Mouse (Mus musculus): ENCODE data around the gene Nfe2.

The Nfe2 gene

DNA sequence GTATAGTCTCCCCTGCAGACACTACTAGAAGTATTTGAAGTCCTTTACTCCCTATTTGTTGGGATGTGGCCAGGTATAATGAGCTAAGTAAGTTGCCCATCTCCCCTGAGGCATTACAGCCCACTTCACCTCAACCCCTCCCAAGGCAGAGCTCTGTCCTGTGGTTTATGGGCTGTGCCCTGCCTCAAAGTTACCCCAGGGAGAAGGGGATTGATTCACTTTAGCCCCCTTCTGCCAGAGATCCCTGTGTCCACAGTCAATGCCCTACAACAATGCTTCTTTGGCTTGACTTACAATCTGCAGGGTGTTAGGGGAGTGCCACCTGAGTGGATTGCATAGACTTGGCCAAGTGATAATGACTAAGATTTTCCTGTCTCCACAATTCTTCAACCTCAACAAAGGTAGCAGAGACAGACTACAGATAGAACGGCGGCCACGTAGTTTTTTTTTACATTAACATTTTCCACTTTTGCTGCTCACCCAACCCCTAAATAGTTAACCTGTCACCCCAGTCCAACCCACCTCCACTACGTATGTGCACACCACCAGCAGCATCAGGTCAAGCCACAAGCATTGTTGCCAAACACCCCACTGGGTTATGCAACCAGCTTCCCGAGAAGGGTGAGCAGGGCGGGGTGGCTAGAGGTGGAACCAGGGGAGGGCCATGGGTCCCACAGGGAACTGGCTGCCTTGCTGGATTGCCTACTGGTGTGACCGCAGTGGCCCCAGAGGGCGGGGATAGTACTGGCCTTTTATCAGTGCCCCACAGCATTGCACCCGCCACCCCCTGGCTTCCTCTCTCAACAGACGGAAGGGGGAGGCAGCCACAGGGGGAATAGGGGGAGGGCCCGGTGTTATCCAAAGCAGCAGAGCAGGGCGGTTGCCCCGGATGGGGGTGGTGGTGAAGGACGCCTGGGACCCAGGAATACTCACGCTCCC, at the start of gene Nfe2:
Nfe2 (minus strand) TSS at position 614 of the 939 bp plus-strand sequence.
- CTCF ChIA-PET, result no interaction called here

GRCm38 (mm10) chr15:103307125-103307524, 48.9 kb upstream of the Nfe2 start:
- CTCF ChIA-PET, result interaction anchor here (0.6 to 0.9 kb wide), 2 partner anchors 15 to 56 kb away, joined by 3 read pairs; no protein-coding TSS in a partner anchor

DNA sequence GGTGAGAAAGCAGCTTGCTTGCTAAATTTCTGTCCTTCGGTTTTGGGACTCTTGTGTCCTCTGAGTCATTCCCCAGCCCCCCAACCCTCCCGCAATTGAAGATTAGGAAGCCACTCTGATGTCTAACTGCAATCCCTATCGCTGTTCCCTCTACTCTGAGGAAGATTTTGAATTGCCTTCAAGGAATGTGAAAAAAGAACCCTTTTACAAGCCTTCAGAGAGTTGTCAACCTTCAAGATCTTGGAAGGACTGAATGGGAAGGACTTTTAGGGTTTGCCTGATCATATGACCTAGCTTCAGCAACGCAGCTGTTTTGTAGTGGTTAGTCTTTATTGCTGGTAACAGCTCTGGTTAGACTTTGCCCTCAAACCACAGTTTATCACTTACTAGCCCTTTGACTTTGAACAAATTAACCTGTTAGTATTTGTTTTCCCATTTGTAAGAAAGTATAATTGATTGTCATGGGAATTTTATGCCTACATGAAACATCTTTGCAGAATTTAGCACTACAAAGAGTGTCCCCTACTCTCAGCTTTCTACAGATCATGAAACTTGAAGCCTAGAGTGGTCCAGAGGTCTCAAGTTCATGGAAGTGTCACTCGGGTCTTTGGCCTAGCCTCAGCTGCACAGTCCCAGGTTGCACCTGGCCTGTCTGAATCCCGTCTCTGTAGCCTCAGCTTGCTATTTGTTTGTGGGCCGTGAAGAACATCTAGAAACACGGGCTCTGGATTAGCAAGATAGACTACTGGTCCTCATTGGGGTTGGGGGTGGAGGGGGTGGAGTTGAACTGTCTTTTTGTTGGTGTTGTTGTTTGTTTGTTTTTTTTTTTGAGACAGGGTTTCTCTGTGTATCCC, 47.8 kb upstream of the Nfe2 start:
- CTCF ChIA-PET, result interaction anchor here (0.6 to 1.0 kb wide), 3 partner anchors 19 to 65 kb away, joined by 3 read pairs; no protein-coding TSS in a partner anchor

DNA sequence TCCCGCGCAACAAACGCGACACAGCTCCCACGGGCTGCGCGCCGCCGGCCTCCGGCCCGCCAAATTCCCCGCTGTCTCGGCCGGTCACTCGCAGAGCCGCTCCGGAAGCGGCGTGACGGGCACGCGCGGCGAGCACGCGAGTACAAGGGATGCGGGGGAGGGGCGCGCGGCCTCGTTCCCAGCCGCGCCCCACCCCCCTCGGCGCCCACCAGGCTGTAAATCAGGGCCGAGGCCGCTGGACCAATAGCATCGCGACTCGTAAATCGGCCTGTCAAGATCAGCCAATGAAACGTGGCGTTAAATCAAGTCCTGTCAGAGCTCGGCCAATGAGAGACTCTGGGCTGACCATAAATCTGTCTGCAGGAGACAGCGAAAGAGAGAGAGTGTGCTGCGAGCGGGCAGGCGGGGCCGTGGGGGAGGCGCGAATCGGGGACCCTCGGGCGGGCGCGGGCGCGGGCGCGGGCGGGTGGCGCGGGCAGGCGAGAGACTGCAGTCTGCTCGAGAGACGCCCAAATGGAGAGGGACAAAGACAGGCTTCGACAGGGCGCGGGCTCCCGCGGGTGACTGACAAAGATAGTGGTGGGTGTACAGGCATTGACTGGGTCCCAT, 47.0 kb upstream of the Nfe2 start:
- CTCF ChIA-PET, result interaction anchor here (0.6 to 1.0 kb wide), 2 partner anchors 64 to 65 kb away, joined by 3 read pairs; partner anchors contain the start of gene Hnrnpa1

GRCm38 (mm10) chr15:103304616-103304969, 46.4 kb upstream of the Nfe2 start:
- CTCF ChIA-PET, result interaction anchor here (0.6 to 1.0 kb wide), 2 partner anchors 64 kb away, joined by 3 read pairs; partner anchors contain the start of gene Hnrnpa1

DNA sequence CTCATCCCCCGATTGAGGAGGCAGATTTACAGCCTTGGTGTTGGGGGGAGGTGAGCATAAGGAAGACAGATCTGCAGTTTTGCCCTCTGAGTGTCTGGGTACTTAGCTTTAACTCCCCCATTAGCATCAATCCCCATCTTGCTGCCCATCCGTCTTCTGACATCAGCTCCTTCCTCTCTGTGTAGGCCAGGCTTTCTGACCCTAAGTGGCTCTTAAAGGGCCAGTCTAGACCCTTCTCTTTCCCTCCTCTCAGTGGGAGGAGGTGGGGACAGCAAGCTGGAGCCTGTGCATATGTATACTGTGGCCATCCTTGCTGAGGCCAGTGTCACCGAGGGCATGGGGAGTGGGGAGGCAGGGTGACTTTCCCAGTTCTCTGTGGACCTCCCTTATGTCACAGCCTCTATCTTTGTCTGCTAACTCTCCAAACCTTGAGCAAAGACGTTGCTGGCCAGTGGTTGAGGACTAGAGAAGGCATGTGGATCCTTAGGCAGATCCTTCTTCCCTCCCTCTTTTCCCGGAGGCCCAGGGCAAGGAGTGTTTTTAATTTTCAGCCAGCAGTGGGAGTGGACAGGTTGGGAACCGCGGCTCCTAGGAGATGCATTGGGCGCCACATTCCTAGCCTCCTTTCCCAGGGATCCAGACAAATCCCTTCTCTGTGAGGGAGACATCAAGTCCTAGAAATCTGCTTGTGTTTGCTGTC, 45.9 kb upstream of the Nfe2 start:
- CTCF ChIA-PET, result interaction anchor here (0.6 kb wide), 1 partner anchor 64 kb away, joined by 3 read pairs; the partner anchor contains the start of gene Hnrnpa1

DNA sequence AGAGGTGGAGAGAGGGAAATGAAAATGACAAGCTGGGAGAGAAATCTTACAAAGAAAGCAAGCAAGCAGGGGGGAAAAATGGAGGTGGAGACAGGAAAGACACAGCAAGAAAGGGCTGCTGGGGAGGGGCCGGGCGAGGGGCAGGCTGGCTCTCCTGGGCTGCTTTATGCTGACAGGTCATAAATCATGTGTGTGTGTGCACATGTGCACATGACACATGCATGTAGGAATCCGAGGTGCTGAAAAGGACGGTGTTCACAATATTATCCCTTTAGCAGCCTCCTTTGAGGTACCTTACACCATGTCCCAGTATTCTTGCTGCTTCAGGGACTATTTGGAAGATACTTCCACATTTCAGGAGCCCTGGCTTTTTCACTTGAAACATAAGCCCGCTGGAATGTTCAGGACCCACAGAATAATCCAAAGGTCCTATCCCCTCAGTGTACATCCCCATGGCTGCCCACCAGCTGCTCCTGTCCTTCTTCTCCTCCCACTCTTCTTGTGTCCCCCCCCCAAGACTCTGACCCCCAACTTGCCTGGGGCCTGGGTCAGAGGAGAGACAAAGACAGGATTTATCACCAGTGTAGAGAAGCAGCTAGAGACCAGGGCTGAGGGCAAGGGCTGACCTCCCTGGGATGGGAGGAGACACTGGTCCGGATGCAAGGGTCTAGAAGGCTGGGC, 44.3 kb upstream of the Nfe2 start:
- CTCF ChIA-PET, result no interaction called here

DNA sequence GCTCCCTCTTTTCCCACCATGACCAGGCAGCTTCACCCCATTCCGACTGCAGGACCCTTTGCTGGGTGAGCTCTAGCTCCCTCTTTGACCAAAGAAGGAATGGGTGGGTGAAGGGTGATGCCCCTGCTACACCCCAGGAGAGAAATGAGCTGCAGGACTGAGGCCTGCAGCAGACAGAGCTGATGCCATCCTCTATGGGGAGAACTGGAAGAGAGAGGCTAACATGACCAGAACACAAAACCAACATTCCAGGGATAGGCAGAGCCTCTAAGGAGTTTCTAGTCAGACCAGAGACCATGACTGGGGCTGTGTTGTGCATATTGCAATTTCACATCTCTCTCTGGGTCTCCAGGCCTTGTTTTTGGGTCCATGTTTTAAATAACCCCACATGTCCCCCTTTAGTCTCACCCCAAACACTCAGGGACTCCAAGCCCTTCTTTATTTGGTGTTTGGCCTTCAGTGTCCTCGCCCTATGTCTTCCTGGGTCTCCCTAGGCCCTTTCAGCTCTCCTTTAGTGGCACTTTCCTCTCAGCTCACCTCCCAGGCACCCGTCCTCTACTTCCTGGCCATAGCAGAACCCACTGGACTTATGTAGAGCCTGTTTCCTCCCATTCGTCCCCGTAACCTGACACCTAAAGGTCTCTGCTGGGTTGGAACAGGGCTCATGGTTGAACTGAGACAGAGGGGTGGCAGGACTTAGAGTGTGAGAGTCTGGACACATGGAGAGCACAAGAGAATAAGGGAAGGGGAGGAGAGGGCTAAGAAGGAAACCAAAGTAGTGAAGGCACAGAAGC, 43.5 kb upstream of the Nfe2 start:
- CTCF ChIA-PET, result no interaction called here

- CTCF ChIA-PET, result no interaction called here
These were observed 42.8 kb upstream of the Nfe2 start for GRCm38 (mm10) chr15:103301046-103301445.

GRCm38 (mm10) chr15:103300560-103300959, 42.4 kb upstream of the Nfe2 start:
- CTCF ChIA-PET, result no interaction called here

DNA sequence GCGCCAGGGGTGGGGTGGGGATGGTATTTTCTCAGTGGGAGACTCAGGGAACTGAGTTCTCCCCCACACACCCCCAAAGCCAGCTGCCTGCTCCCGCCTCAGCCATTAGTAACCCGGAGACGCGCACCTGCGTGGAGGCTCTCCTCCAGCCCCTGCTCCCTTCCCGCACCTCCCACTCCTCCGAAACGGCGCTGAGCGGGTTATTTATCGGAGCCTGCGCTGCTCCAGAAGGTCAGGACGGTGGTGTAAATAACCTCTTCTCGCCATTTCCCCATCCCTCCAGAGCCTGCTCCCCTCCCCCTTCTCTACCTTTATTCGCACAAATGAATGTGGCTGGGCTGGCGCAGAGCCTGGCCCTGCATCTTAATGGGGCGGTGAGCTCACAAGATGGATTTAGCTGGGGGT, 41.9 kb upstream of the Nfe2 start:
- CTCF ChIA-PET, result no interaction called here

GRCm38 (mm10) chr15:103299644-103300043, 41.4 kb upstream of the Nfe2 start:
- CTCF ChIA-PET, result no interaction called here

DNA sequence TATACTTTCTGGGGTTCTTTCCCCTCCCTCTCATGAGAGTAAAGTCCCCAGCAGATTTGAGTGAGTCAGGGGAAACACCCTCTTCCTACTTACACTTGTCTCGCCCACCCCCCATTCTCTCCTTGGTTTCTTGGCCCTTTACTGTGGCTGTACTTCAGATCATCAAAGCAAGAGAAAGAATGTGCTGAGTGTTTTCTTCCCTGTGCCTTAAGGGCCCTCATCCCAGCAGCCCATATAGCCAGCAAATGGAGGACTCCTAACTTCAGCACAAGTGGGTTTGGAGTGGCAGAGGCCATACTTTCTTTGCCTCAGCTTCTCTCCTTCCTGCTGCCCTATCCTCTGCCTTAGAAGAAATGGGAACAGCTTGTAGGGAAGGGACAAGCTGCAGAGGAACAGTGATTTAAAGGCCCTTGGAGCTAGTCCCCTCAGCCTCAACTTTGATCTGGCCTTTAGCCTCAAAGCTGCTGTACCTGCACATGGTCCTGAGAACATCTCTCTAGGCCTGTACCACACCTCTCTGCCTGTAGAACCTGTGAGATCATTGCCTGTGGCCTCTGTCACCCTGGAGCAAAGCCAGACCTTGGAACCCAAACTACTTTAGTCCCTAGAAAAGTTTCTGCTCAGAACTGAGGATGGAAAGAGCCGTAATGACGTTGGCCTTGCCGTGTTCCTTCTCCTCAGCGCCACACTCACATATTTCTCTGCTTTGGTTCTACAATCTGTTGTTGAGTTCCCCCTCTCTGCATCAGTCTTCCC, 40.8 kb upstream of the Nfe2 start:
- CTCF ChIA-PET, result no interaction called here

DNA sequence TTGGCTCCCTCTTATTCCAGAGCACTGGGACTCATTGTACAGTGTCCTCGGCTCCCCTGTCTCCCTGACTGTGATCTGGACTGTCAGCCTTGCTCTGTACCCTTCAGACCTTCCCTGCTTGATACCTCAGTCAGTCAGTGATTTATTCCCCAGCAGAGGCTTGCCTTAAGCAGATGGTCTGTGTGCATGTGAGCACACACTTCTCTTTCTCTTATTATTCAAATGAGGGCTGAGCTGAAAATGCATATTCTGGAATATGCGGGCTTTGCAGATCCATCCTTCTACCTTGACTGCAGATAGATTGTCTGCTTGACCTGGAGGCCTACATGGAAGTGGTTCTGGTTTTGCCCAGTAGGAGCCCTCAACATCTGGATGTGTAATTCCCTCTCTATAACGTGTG, 39.8 kb upstream of the Nfe2 start:
- CTCF ChIA-PET, result no interaction called here

- CTCF ChIA-PET, result no interaction called here
These were observed 39.1 kb upstream of the Nfe2 start for GRCm38 (mm10) chr15:103297313-103297712.

DNA sequence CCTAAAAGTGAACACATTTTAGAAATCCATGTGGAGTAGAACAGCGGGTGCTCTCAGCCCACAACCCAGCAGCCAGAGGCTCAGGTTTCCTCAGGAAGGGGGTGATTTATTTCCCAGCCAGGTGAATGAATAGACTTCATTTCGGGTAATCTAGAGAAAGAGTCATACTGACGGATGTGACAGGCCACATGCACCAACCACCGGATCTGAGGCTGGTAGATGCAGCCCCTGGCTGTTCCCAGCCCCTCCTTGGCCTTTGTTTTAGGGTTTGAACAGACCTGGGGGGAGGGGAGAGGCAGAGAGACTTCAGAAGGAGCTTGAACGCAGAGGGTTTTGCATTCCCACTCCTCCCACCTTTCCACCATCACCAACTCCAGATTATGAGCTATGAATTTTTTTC, 37.6 kb upstream of the Nfe2 start:
- CTCF ChIA-PET, result no interaction called here

DNA sequence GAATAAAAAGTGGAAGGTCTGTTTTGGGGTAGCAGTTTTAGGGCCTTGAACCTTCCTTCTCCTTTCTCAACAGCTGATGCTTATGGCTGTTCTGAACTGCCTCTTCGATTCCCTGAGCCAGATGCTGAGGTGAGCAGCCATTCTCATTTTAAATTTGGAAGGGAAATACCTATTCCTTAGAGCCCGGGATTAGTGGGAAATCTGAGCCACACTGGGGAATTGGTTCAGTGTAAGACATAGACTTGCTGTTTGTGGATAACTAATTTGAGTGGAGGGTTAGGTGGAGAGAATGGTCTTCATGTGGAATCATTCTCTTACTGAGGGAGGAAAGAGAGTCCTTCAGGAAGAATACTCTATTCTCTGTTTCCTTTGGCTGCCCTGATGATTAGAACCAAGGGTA, 36.4 kb upstream of the Nfe2 start:
- CTCF ChIA-PET, result interaction anchor here (0.6 to 1.3 kb wide), 2 partner anchors 15 to 73 kb away, joined by 3 to 5 read pairs; no protein-coding TSS in a partner anchor

- CTCF ChIA-PET, result interaction anchor here (0.6 to 0.7 kb wide), 3 partner anchors 12 to 34 kb away, joined by 3 to 7 read pairs (median 3); no protein-coding TSS in a partner anchor
These were observed 35.2 kb upstream of the Nfe2 start for GRCm38 (mm10) chr15:103293375-103293774.
